Mouse (Mus musculus) MEL-GATA-1-ER (cell line): ENCODE results near the gene Tpm1.

Experiments used
- DNase-seq: peaks from one replicate; pipeline ENCODE4 v3.0.0-alpha.2; 2012; ENCODE audit warnings: low read depth; ENCODE audit errors: extremely low read depth

The Tpm1 gene

GRCm38 (mm10) chr9:67046881-67047605 is 2.2 kb downstream of the Tpm1 start:
- no peak for DNase-seq

GRCm38 (mm10) chr9:67045966-67046602 is 3.1 kb downstream of the Tpm1 start:
- no peak for DNase-seq

GRCm38 (mm10) chr9:67045306-67045675 is 3.9 kb downstream of the Tpm1 start:
- no peak for DNase-seq

GRCm38 (mm10) chr9:67044551-67045305 is 4.5 kb downstream of the Tpm1 start:
- peak; percentile 64 for DNase-seq

- DNase-seq, result peak; percentile 94
Observed at GRCm38 (mm10) chr9:67043231-67044199, 5.7 kb downstream of the Tpm1 start.

- no peak for DNase-seq
Observed at GRCm38 (mm10) chr9:67042813-67043207, 6.4 kb downstream of the Tpm1 start.

- peak; percentile 44 for DNase-seq
Observed at GRCm38 (mm10) chr9:67041840-67042812, 7.1 kb downstream of the Tpm1 start.

GRCm38 (mm10) chr9:67040963-67041839 is 8.0 kb downstream of the Tpm1 start:
- DNase-seq, result peak; percentile 70

GRCm38 (mm10) chr9:67039867-67040266 is 9.3 kb downstream of the Tpm1 start:
- DNase-seq, result no peak

GRCm38 (mm10) chr9:67038686-67039085 is 10.5 kb downstream of the Tpm1 start:
- DNase-seq, result no peak

GRCm38 (mm10) chr9:67037666-67038065 is 11.5 kb downstream of the Tpm1 start:
- peak; percentile 20 for DNase-seq

GRCm38 (mm10) chr9:67036527-67037118 is 12.6 kb downstream of the Tpm1 start:
- DNase-seq, result peak; percentile 33

GRCm38 (mm10) chr9:67035957-67036451 is 13.2 kb downstream of the Tpm1 start:
- DNase-seq, result peak; percentile 71

GRCm38 (mm10) chr9:67034677-67035076 is 14.5 kb downstream of the Tpm1 start:
- no peak for DNase-seq

GRCm38 (mm10) chr9:67033016-67033415 is 16.2 kb downstream of the Tpm1 start:
- DNase-seq, result no peak

GRCm38 (mm10) chr9:67032611-67033010 is 16.6 kb downstream of the Tpm1 start:
- DNase-seq, result no peak

- DNase-seq, result no peak
Observed at GRCm38 (mm10) chr9:67029518-67029917, 19.7 kb downstream of the Tpm1 start.

GRCm38 (mm10) chr9:67028929-67029328 is 20.3 kb downstream of the Tpm1 start:
- DNase-seq, result no peak
